Mouse (Mus musculus) gastrocnemius, adult 2 months (tissue): ENCODE data around the gene Rpp21. TPM values are rescaled to one million over a fixed set of nuclear protein-coding genes. Genes with fewer than 3 reads are reported as not detected.
A peak's percentile ranks its signal among the peaks of the same experiment; 100 is the strongest.

Source experiments
- DNase-seq: peaks from one replicate; pipeline ENCODE4 v3.0.0; 2022
- H3K27ac ChIP-seq: fragments of 200-600 bp; 2 replicates; pipeline ENCODE4 v1.8.1; 2022; ENCODE audit warnings: mild to moderate bottlenecking
- H3K4me3 ChIP-seq: fragments of 200-600 bp; 2 replicates; pipeline ENCODE4 v1.8.1; 2022; ENCODE audit warnings: mild to moderate bottlenecking, moderate library complexity
- CTCF ChIP-seq: fragments of 200-600 bp; IDR thresholded peaks from 2 replicates; pipeline ENCODE4 v1.8.1; 2022; ENCODE audit warnings: antibody characterized with exemption, mild to moderate bottlenecking, moderate library complexity
- intact Hi-C: fragments of 180-260 bp; cut with DNase I; formaldehyde crosslinking; loops from one replicate; pipeline ENCODE4 v1.15.1; 2025
- long read RNA-seq, 2 experiments: library from polyadenylated mRNA; stranded (forward); transcript quantifications; one replicate each; pipeline ENCODE4 v2.0.0; 2021
- total RNA-seq, 2 experiments: library from RNA; stranded (reverse); gene quantifications; 2 replicates each; pipeline ENCODE4 v1.2.3; 2021

Rpp21 gene
- 10 to 100 TPM; 36.5 to 41.1 TPM for total RNA-seq
- long read RNA-seq, experiment 1, transcript Rpp21-201 (5 exons, 729 nt): major isoform, 25 of 27 reads
- long read RNA-seq, experiment 1, partial matches to known transcripts: 0 of 27 reads
- long read RNA-seq, experiment 1, other reads (novel, unspliced or antisense): 0 of 27 reads
- long read RNA-seq, experiment 2, transcript Rpp21-201 (5 exons, 729 nt): major isoform, 31 of 36 reads
- long read RNA-seq, experiment 2, partial matches to known transcripts: 0 of 36 reads
- long read RNA-seq, experiment 2, other reads (novel, unspliced or antisense): 2 of 36 reads

DNA sequence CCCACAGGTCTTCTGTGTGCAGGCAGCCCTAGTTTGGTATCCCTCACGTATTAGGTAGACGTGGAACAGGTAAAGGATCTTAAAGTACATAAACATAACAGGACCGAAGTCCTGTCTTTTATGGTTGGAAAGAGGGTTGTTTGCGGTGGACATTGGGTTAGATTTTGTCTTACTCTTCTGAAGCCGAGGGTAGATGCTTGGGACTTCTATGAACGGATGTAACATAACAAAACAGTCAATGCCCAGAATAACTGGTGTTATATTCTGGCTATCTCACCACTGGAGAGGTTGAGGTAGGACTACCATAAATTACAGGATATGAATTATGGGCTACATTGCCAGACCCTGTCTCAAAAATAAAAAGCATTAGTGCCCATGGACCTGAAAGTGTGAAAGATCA, at the start of gene Rpp21:
Rpp21 (minus strand) TSS at position 101 of the 400 bp plus-strand sequence.
- no peak for TF ChIP-seq CTCF
- DNase-seq: no peak
- Histone ChIP-seq H3K4me3 (peak within 1 kb of the TSS; percentile 96), H3K27ac (peak within 1 kb of the TSS; percentile 91)
- intact Hi-C loops: no loop called here

DNA sequence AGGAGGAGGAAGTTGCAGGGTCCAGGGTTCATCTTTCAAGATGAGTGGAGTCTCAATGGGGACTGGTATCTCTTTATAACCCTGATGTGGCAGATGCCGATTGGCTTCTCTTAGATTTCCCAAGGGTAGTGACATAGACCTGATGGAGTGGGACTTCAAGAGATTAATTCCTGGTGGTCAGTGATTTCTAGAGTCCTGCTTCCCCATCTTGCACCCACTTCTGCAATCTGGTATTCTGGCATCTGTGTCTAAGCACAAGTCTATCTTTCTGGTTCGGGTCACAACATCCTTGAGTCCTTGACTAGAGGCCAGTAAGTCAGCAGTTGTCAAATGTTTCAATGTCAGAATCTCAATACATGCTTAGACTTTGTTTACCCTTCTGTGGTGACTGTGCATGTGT, 28.5 kb upstream of the Rpp21 start, which contains the start of gene H2-M10.2:
H2-M10.2 (minus strand) TSS at position 101 of the 400 bp plus-strand sequence.
- no peak within 1 kb of the TSS for H3K27ac ChIP-seq
- no peak for DNase-seq
- TF ChIP-seq CTCF: no peak
- intact Hi-C loops: no loop called here
- H3K4me3 ChIP-seq: no peak within 1 kb of the TSS

DNA sequence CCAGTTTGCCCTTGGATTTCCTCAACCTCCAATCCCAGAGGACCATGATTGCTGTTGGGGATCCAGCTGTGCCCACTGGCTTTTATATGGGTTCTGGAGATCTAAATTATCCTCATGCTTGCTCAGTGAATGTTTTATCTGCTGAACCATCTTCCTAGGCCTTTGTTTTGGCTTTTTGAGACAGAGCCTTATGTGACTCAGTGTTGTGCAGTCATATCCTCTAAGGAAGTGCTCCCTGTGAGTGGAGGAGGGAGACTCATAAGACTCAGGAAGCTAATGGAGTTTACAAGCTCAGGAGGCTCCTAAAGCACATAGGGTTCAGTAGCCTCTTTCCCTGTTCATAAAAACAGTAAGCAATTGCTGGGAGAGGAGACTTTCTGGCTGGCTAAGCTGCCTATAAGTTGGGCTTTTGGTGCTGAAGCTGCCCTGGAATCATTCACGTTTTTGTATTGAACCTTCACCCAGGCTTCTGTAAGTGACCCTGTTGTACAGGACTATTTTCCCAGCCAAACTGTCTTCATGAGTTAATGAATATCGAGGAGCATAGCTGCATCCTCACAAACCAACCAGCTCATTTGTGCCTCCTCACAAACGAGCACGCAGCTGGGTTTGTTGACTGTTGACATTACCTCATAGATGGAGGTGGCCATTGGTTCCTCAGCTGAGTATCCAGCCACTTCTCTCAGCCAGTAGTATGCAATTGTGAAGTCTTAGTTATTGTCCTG, 23.8 kb upstream of the Rpp21 start:
- H3K4me3 ChIP-seq: no peak overlapping the region
- TF ChIP-seq CTCF: no peak
- DNase-seq: no peak
- intact Hi-C loops: no loop called here
- no peak overlapping the region for H3K27ac ChIP-seq

DNA sequence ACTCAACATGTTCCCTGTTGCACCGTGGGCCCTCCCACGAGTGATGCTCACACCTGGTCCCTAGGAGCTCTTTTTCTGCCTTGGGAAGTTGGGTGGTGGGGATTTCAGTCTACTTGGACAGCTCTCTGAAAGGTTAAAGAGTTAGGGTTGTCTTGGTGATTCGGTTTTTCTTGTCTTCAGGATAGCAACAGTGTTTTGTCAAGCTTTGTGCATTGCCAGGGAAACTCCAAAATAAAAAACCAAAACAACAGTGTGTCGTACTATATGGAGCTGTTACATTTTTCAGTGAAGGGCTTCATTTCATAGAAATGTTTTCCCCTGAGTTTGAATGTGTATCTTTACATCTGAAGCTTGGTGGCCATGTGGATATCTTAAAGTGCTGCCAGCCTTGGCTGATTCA, 16.9 kb upstream of the Rpp21 start:
- no peak for DNase-seq
- intact Hi-C loops: loop anchor here (10.0 kb wide), 1 partner anchor 680 kb away; the partner anchor contains the start of genes Ppp1r11, Znrd1 and Znrd1as
- Histone ChIP-seq H3K4me3 (no peak overlapping the region), H3K27ac (no peak overlapping the region)
- no peak for TF ChIP-seq CTCF

DNA sequence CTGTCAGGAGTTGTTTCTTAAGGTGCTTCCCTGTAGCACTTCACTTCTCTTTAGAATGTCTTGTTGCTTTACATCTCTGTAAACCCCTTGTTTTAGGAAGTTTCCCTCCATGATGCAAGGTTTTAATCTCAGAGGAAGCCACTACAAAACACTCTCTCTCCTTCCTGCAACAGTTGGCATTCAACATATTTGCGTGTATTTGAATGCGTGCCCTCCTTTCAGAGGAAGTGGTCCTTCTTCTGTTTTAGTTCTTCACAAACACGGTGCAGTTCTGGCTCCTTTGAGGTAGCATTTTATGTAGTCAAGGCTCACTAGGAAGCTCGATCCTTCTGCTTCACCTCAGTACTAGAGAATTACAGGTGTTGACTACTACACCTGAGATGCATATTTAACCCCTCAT, 15.9 kb upstream of the Rpp21 start:
- Histone ChIP-seq H3K4me3 (no peak overlapping the region), H3K27ac (no peak overlapping the region)
- no peak for TF ChIP-seq CTCF
- no peak for DNase-seq
- intact Hi-C loops: loop anchor here (10.0 kb wide), 1 partner anchor 681 kb away; the partner anchor contains the start of genes Ppp1r11, Znrd1 and Znrd1as

DNA sequence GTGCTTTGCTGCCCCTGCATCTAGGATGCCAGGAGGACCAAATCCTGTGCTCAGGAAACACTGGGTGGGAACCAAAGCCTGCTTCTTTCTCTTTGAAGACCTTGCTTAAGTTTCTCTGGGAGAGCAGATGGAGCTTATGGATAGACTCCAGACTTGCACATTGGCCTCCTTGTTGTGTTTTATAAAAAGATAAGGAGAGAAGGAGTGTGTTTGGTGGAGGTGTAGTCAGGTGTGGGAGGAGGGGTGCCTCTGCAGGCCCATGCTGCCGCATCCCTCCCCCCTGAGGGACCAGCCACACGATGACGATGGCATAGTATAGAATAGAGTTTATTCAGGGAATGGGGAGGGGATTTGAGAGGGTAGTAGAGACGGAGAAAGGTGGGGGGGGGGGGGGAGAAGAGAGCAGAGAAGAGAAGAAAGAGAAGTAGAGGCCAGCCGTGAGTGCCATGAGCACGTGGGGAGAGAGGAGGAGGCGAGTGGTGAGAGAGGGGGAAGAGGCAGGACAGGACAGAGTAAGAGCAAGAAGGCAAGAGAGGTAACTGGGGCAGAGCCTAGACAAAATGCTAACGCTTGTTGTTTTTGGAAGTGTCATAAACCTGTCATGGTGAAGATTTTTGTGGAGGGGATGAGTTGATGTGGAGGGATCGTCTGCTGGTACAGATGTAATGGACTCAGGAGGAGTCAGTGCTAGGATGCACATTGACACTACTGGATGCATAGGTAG, 14.9 kb upstream of the Rpp21 start:
- Histone ChIP-seq H3K4me3 (peak overlapping the region; percentile 80), H3K27ac (peak overlapping the region; percentile 100; the same call in 1 of the 2 replicates)
- no peak for TF ChIP-seq CTCF
- no peak for DNase-seq
- intact Hi-C loops: loop anchor here (10.0 kb wide), 1 partner anchor 682 kb away; the partner anchor contains the start of genes Ppp1r11, Znrd1 and Znrd1as

DNA sequence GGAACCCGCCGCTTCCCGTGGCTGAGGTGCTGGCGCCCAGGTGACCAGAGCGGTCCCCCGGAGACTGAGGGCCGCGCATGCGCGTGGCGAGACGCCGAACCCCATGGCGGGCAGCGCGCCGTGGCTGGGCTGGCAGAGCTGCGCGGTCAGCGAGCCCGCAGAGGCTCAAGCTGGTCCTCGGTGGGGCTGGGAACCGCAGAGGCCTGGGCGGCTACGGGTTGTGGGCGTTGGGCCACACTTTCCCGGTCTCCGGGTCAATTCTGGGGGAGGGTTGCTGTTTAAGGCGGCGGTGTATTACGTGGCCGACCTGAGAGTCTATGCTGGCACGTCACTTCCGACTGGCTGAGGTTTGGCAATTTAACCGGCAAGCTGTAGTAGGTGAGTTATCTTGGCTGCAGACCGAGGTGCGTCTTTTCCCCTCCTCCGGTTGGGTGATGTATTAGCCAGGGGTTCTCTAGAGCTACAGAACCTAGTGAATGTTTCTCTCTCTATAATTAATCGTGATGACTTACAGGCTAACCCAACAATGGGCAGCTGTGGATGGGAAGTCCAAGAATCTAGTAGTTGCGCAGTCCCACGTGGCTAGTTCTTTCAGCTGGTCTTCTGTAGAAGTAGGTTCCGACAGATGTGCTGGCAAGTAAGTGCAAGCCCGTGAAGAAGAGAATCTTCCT, 13.9 kb upstream of the Rpp21 start, which contains the start of gene Trim39:
Trim39 (minus strand) TSS at position 662 of the 671 bp plus-strand sequence.
- Histone ChIP-seq H3K4me3 (peak within 1 kb of the TSS; percentile 80), H3K27ac (peak within 1 kb of the TSS; percentile 100)
- intact Hi-C loops: loop anchor here (10.0 kb wide), 1 partner anchor 683 kb away; the partner anchor contains the start of genes Ppp1r11, Znrd1 and Znrd1as
- no peak for DNase-seq
- TF ChIP-seq CTCF: no peak

DNA sequence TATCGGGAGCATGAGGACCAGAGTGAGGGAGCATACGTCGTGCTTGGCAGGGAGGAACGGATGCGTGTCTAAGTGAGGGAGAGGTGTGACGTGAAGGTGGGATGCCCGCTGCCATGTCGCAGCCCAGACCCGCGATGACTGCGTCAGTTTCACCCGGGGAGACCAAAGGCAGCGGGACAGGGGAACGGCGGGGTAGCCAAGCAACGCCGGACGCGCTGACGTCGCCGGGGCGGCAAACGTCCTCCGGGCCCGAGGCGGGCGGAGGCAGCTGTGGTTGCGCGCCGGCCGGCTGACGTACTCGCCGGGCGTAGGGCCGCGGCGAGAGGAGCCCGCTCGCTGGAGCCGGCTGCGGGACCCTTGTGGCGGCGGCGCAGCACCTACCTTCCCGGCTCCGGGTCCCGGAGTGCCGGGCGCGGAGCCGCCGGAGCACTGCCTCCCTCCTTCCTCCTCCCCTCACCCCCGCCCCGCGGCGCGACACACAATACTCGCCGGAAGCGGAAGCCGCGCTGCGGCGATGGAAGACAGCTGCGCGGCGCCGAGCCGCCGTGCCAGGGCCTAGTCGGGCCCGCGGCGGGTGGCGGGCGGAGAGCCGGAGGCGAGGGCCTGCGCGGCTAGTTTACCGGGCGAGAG, 13.2 kb upstream of the Rpp21 start:
- H3K4me3 ChIP-seq: peak overlapping the region; percentile 80
- H3K27ac ChIP-seq: peak overlapping the region; percentile 100
- TF ChIP-seq CTCF: no peak
- intact Hi-C loops: loop anchor here (10.0 kb wide), 1 partner anchor 684 kb away; the partner anchor contains the start of genes Ppp1r11, Znrd1 and Znrd1as
- peak; percentile 93 for DNase-seq

DNA sequence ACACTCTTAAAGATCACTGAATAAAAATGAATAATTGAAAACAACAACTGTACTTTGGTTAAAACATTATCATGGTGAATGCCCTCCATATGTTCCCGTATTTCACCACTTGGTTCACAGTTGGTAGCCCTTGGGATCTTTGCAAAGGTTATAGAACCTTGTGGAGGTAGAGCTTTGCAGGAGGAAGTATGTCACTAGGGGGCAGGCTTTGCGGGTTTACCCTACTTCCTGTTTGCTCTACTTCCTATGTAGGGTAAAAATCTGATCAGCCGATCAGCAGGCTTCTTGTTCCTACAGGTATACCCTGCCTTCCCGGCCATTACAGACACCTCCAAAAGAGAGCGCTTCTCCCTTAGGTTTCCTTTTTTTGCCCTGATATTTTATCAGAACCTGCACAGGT, 8.0 kb upstream of the Rpp21 start:
- no peak overlapping the region for H3K4me3 ChIP-seq
- H3K27ac ChIP-seq: no peak overlapping the region
- no peak for DNase-seq
- intact Hi-C loops: no loop called here
- TF ChIP-seq CTCF: peak; percentile 31; the same call in 1 of the 2 replicates

DNA sequence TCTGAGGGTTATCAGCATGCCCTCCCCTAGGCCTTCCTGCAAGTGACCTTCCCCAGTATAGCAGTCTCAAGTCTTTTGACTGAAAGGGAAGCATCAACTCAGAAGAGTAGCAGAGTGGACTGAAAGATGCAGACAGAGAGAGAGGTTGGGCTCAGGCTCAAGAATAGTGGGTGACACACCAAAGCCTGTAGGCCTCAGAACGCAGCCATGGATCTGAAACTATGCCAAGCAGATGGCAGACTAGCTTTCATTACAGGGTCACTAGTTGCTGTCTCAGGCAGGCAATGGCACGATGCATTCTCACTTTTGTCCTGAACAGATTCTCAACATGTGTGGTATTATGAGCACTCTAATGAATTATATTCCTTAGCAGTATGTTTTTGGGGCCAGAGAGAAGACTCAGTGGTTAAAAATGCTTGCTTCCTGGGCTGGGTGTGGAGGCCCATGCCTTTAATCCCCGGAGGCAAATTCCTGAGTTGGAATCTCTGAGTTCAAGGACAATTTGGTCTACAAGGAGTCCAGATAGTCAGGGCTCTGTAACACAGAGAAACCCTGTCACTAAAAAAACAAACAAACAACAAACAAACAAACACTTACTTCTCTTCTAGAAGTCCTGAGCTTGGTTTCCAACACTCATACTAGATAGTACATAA, 6.5 kb upstream of the Rpp21 start:
- Histone ChIP-seq H3K27ac (no peak overlapping the region), H3K4me3 (no peak overlapping the region)
- intact Hi-C loops: no loop called here
- no peak for TF ChIP-seq CTCF
- DNase-seq: no peak
